Mouse (Mus musculus): ENCODE measurements around the gene 1600002K03Rik.

GRCm38 (mm10) chr10:80164161-80164997 lies 8.4 kb upstream of the 1600002K03Rik start:
- no peak for TF ChIP-seq GATA1 (IDR thresholded peaks at IDR 0.05; ENCODE audit: low read length)
- TF ChIP-seq TAL1 (IDR thresholded peaks at IDR 0.05; ENCODE audit: low read length), result no peak
